Mouse (Mus musculus) layer of hippocampus, postnatal 14 days (tissue): ENCODE data around the gene Cmtm5. TPM values are rescaled to one million over a fixed set of nuclear protein-coding genes. Genes with fewer than 3 reads are reported as not detected.
"Not testable (repeated sequence)": the region's sequence is repeated elsewhere in the genome, so short reads cannot be mapped to it uniquely, and the experiment has no call there.

Experiments
- DNase-seq, 2 experiments: peaks; one replicate each; pipeline ENCODE4 v3.0.0; 2021 to 2022; ENCODE audit warnings: low spot score in 2 of 2, mixed read lengths in 1 of 2
- total RNA-seq, 2 experiments: library from RNA; stranded (reverse); gene quantifications; 2 replicates each; pipeline ENCODE4 v1.2.3; 2021

Cmtm5 gene
- total RNA-seq, 2 experiments from 2014 or later: 57.9 to 58.0 TPM

DNA sequence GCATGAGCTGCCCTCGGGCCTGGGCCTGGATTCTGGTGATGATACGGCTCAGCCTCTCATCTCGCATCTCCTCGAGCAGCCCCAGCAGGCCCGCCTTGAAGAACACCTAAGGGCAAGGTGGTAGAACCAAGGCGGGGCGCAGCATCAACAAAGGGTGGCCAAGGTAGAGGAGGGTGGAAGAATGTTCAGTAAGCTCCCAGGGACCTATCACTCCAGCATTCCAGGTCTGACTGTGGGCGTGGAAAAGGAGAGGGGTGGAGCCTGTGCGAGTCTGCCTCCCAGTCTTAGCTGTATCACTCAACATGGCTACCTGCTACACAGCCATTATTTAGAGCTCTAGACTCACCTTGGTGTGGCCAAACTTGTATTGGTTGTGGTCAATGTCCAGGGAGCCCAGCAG is 20.5 kb downstream of the Cmtm5 start:
- no peak for DNase-seq

DNA sequence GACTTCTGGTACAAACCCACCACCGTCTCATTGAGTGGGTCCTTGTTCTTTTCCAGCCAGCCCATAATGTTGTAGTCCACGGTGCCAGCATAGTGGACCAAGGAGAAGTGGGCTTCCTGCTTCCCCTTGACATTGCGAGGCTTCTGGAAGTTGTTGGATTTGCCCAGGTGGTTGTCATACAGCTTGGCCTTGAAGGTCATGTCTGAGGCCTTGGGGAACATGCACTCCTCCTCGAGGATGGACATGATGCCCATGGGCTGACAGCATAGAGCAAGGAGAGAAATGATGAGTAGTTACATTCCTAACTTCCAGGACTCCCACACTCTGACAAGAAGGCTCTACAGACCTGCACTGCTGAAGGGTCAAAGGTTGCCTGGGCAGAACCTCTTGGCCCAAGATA is 22.4 kb downstream of the Cmtm5 start:
- no peak for DNase-seq

DNA sequence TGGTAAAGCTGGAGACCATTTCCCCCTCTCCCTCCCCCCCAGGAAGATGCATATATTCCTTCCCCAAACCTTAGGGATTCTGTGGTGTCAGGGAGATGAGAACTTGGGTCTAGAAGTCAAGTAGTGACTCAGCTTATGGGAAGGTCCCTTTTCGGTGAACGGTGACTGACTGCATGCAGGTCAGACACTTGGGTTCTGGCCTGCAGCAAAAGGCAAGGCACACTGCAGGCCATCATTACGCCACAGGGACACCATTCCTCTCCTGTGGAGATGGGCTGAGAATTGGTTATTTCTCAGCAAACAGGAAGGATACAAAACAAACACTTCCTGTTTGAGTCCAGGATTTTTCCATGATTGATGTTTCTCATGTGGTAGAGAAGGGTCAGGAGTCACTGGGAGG is 23.1 kb downstream of the Cmtm5 start:
- DNase-seq: no peak

DNA sequence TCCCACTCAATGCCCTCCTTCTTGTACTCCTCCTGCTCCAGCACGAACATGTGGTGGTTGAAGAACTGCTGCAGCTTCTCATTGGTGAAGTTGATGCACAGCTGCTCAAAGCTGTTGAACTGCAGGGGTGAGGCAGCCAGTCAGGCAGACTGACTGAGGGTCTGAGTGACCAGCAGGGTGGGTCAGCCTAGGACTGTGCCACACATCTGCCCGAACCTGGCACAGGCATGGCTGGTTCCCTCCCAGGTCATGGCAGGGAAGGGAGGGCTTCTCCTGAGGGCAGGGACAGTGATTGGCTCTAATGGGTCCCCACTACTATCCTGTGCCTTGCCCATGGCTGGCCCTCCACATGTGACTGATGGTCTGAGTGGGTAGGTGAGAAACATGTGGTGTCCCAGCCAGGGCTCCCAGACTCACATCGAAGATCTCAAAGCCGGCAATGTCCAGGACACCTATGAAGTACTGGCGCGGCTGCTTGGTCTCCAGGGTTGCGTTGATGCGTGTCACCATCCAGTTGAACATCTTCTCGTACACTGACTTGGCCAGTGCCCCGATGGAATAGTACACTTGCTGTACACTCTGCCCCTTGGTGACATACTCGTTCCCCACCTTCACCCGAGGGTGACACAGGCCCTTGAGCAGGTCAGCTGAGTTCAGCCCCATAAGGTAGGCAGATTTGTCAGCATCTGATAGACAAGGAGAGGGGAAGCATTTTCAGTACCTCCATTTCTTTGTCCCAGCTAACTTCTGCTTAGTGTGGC is 24.0 kb downstream of the Cmtm5 start:
- DNase-seq: not testable (repeated sequence)

DNA sequence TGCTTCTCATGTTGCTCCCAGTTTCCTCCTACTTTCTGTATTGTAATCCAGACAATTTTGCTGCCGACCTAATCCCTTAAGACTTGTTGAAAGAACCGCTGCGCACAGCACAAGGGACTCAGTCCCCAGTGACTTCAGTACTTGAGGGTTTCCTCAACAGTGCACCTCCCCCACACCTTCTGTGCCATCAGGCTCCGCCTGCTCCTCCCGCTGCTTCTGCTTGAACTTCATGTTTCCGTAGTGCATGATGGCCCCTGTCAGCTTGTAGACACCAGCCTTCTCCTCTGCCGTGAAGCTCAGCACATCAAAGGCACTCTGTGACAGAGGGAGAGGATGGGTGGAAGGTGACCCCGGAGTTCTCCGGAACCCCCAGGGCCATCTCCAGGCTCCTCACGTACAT is 24.7 kb downstream of the Cmtm5 start:
- peak; percentile 38 to 66 for DNase-seq

DNA sequence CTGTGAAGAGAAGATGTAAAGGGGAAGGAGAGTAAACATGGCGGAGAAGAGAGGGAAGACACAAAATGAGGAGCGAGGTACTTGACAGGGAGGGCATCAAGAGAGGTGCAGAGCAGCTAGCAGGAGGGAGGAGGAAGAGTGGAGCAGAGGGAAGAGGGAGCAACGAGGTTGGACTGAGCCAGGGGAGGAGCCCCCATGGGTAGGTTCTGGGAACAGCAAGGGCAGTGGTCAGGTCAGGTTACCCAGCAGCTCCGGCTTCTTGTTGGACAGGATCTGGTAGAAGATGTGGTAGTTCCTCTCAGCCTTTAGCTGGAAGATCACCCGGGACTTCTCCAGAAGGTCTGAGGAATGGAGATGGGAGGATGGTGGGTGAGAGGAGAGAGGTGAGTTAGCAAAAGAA is 25.4 kb downstream of the Cmtm5 start:
- no peak for DNase-seq

DNA sequence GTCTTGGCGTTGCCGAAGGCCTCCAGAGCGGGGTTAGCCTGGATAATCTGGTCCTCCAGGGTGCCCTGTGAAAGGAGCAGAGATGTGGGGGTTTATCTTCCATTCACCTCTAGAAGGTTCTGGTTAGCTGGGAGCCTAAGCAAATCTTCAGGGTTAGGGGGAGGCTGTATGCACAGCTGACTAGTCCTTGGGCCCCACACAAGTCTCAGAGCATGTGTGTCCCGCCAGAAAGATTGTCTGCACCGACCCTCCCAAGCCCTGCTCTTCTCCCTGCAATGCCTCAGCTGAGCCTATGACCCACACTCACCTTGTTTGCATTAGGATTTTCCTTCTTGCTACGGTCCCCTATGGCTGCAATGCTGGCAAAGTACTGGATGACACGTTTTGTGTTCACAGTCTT is 26.7 kb downstream of the Cmtm5 start:
- no peak for DNase-seq

DNA sequence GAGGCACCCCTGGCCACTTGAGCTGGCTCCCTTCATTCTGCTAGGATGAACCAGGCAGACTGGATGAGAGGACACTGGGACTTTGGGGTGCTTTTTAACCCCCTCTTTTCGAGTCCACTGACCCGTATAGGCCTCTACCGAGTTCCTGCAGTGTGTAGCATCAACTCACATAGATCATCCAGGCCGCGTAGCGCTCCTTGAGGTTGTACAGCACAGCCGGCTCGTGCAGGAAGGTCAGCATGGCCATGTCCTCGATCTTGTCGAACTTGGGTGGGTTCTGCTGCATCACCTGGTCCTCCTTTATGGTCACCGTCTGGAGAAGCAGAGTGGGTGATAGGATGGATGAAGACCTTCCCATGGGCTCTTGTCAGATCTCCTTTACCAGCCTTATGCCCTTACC is 27.7 kb downstream of the Cmtm5 start:
- DNase-seq: no peak

DNA sequence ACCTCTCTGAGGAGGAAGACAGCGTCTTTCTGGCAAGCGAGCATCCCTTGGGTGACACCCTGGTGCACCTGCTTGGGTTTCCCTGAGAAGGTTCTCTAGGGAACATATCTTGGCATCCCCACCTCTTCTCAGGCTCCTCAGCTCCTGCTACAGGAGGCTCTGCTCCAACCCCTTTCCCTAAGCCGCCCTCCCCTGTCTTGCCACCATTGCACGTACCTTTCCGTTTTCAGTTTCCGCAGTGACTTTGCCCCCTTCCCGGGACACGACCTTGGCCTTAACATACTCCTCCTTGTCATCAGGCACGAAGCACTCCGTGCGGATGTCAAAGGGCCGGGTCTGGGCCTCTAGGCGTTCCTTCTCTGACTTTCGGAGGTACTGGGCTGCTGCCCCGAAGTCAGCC is 29.0 kb downstream of the Cmtm5 start:
- no peak for DNase-seq

DNA sequence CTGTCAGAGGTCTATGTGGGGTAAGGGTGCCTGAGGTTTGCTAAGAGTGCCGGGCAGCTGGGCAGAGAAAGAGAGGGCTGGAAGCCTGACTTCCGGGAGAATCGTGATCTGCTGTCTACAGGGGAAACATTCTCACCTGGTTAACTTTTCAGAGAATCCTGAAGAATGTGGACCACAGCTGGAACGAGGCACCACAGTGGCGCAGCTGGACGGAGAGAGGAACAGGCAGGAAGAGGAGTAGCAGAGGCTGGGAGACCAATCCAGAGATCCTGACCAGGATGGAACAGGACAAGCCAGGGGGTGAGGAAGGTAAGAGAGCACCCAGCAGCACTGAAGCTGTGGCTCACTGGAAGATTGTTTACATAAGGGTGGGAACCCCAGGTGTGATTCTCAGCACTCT is 29.6 kb downstream of the Cmtm5 start:
- DNase-seq: no peak

DNA sequence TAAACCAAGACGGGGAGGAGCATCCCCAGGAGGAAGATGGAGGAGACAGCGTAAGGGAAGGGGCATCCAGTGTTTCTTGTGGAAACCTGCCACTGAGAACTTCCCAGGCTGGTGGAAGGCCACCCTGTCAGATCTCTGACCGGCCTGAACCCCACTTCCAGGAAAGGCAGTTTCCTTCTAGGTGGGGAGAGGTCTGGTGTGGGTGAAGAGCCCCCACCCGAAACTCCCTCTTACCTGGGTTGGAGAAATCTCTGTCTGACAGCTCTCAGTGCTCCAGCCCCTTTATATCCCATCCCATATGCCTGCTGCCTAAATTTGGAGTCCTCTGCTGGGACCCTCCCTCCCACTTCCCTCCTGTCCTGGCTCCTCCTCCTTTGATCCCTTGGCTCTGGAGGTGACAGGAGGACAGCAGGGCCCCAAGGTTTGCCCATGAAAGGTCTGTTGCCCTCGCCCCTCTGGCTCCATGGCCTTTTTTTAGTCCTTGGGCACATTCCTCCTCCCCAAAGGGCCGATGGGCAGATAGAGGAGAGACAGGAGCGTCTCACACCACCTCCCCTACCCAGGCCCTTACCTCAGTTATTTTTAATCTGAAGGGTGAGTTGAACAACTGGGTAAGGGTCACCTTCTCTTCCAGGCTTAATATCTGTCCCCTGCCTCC is 30.4 kb downstream of the Cmtm5 start, which contains the start of gene Myh6:
Myh6 (minus strand) TSS at position 608 of the 658 bp plus-strand sequence.
- DNase-seq: no peak

DNA sequence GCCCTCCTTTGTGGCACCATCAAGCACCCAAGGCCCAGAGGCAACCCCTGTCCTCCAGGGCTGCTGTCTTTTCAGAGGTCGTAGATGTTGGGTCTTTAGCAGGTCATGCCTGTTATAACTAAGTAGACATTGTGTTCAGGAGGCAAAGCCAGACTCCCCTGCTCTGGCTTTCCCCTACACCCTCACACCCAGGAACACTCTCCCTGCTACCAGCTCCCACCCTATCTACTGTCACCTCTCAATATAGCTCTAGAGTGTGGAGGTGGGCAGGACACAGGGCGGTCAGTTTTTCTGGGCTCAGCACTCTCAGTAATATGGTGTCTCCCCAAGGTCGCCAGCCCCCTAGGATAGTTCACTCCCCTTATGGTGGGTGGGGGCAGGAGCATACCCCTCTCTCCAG is 31.8 kb downstream of the Cmtm5 start:
- no peak for DNase-seq

DNA sequence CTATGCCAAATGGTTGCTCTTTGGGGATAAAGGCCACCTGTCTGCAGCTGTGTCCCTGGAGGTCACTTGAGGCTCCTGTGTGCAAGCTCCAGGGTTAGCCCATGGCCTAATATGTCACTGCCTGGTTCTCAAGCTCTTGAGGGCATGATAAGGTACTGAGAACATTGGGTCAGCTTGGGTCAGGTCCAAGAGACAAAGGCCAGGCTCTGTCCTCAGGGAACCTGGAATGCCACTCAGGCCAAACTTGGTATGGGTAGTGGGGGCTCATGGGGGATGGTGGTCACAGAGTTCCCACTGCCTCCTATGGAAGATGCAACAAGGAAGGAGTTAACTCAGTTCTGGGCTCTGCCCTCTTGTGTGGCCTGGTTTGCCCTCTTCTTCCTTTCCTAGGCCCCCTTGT is 32.3 kb downstream of the Cmtm5 start:
- no peak for DNase-seq

DNA sequence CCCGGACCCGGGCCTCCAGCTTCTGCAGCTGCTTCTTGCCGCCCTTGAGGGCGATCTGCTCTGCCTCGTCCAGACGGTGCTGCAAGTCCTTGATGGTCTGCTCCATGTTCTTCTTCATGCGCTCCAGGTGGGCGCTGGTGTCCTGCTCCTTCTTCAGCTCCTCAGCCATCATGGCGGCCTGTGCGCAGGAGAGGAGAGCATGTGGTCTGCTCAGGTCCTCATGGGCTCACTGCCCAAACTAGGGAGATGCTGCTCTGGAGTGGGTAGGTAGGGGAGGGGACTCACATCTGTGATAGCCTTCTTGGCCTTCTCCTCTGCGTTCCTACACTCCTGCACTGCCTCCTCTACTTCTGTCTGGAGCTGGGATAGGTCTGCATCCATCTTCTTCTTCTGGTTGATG is 36.7 kb downstream of the Cmtm5 start:
- DNase-seq: not testable (repeated sequence)

DNA sequence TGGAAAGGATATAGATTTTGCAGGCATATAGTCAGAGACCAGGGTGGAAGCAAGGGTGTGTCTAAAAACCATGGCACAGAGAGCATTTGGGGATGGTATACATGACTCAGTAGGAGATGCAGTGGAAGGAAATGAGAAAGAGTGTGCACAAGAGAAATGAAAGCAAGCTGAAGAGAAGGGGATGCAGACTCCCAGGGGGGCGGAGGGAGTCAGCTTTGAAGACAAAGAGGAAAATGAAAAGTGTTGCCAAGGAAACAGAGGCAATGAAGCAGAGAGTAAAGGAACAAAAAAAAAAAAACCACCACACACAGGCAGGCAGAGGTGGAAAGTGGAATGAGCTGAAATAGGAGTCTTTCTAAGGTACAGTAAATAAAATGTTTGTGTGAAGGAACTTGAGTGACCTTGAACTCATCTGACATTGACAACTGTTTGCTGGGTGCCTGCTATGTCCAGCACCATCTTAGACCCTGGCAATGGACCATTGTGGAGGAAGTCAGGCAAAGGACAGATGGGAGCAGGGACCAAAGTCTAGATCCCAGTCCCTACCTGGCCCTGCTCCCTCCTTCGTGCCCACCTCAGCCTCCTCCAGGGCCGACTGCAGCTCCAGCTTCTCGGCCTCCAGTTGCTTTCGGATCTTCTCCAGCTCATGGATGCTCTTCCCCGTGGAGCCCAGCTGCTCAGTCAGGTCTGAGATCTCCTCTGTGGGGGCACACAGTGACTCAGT is 38.2 kb downstream of the Cmtm5 start:
- peak in 1 of 2 experiments; percentile 43 for DNase-seq

DNA sequence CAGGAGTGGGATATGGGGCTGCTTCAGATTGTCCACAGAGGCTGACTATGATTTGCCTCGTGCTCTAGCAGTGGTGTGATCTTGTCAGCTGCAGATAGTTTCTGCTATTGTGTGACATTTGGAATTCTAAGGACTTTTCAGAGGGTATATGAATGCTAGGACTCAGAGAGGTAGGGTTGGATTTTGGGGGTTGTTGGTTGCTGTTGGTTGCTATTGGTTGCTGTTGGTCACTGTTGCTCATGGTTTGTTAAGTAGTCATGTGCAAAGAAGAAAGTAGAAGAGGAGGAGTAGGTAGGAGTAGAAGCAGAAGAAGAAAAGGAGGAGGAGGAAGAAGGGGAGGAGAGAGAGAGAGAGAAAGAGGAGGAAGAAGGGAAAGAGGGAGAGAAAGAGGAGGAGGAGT is 40.6 kb downstream of the Cmtm5 start, which contains the start of gene Gm17428:
Gm17428 (plus strand) TSS at position 301 of the 400 bp plus-strand sequence.
- no peak for DNase-seq

DNA sequence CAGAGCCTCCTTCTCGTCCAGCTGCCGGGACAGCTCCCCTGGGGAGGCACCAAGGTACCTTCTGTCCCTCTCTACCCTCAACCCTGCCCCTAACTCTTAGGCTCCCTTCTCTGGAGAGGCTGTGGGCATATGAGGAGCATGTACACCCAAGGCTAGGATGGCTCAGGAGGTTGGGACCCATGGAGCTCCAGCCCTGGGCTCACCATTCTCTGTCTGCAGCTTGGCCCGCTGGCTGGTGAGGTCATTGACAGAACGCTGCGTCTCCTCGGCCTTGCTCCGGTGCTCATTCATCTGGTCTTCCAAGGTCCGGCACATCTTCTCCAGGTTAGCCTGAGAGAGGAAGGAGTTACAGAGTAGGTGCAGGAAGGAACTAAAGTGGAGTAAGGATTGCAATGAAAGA is 42.6 kb downstream of the Cmtm5 start:
- DNase-seq: no peak

DNA sequence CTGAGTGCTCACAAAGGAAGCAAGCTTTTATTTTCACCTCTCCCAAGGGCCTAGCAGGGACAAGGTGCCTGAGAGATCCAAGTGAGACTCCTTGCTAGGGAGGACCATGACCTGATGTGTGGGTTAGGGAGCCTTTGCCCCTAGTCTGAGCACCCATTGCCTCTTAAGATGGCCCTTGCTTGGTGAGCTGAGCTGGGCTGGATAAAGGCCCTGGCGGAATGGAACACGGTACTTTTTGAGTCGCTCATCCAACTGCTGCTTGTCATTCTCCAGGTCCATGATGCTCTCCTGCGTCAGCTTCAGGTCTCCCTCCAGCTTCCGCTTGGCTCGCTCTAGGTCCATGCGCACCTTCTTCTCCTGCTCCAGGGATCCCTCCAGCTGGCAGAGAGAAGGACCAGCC is 45.9 kb downstream of the Cmtm5 start:
- no peak for DNase-seq

DNA sequence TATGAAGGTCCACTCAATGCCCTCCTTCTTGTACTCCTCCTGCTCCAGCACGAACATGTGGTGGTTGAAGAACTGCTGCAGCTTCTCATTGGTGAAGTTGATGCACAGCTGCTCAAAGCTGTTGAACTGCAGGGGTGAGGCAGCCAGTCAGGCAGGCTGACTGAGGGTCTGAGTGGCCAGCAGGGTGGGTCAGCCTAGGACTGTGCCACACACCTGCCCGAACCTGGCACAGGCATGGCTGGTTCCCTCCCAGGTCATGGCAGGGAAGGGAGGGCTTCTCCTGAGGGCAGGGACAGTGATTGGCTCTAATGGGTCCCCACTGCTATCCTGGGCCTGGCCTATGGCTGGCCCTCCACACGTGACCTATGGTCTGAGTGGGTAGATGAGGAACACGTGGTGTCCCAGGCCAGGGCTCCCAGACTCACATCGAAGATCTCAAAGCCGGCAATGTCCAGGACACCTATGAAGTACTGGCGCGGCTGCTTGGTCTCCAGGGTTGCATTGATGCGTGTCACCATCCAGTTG is 52.4 kb downstream of the Cmtm5 start:
- DNase-seq: not testable (repeated sequence)
